Mouse (Mus musculus) bone marrow, adult 2 months (tissue): ENCODE results near the gene Ece1.

Experiments used
- CTCF ChIP-seq: fragments of 200-500 bp; IDR thresholded peaks from 2 replicates; pipeline ENCODE4 v1.5.1; 2011; ENCODE audit warnings: low read length, control low read depth; ENCODE audit not compliant: control insufficient read depth, insufficient read depth
- POLR2A ChIP-seq: fragments of 200-500 bp; IDR thresholded peaks from 2 replicates; pipeline ENCODE4 v1.6.1; 2011; ENCODE audit warnings: low read depth, mild to moderate bottlenecking, control low read depth, low read length, borderline replicate concordance; ENCODE audit not compliant: control insufficient read depth

- TF ChIP-seq CTCF (no peak), POLR2A (no peak)
These were observed 43.7 kb upstream of the Ece1 start for GRCm38 (mm10) chr4:137818341-137818740.
